Mouse (Mus musculus): ENCODE measurements at regions not wholly inside any gene's neighbourhood (a gene's known extent, or its start where the extent isn't known, plus 50 kb on each side); places are given as distances from the start of the nearest gene placed in this dataset.

- Histone ChIP-seq H3K4me3 (replicated peaks in 1 of 3; ENCODE audit: low read depth in 2 of 3, low read length in 2 of 3, poor library complexity in 1 of 3) (no peak overlapping the region), H3K4me1 (ENCODE audit: control insufficient read depth in 1 of 2, insufficient read depth in 2 of 2) (peaks cover 19 to 29% of the 10 kb centered on the region in 2 experiments), H3K36me3 (replicated peaks in 1 of 2; ENCODE audit: control insufficient read depth in 1 of 2, insufficient read depth in 1 of 2, low read length in 1 of 2) (no peaks in the 10 kb centered on the region), H3K27ac (ENCODE audit: insufficient read depth, low read depth) (no peak overlapping the region), H3K9ac (ENCODE audit: insufficient read depth, low read depth) (no peak overlapping the region), H3K4me2 (ENCODE audit: insufficient read depth, low read depth, poor library complexity, severe bottlenecking) (no peak overlapping the region), H3K27me3 (replicated peaks) (no peaks in the 10 kb centered on the region), H3K79me2 (replicated peaks; ENCODE audit: control insufficient read depth, extremely low read depth, insufficient read depth, poor library complexity, severe bottlenecking) (no peaks in the 10 kb centered on the region), H3K9me3 (replicated peaks; ENCODE audit: low read length) (no peaks in the 10 kb centered on the region)
- 0 out of 2 replicates have a peak, but pooled peaks have one; percentile 21 for TF ChIP-seq BHLHE40 (IDR thresholded peaks at IDR 0.05; ENCODE audit: low read depth, low read length)
- TF ChIP-seq NRF1 (IDR thresholded peaks at IDR 0.05; ENCODE audit: low read depth, low read length), result no peak
- DNase-seq (ENCODE audit: extremely low read depth), result peak; percentile 29
- in situ Hi-C loops (cut with MboI; ENCODE audit: low pct_ligation_motif_present, low pct_unique_long_range_greater_than_20kb, low sequenced_read_pairs) (no loop called here), dilution Hi-C loops (cut with MboI; ENCODE audit: extremely low pct_ligation_motif_present, extremely low pct_unique_long_range_greater_than_20kb, low sequenced_read_pairs) (no loop called here)
Observed at GRCm38 (mm10) chr13:35209551-35209950, 182.7 kb upstream of the Eci2 start.

DNA sequence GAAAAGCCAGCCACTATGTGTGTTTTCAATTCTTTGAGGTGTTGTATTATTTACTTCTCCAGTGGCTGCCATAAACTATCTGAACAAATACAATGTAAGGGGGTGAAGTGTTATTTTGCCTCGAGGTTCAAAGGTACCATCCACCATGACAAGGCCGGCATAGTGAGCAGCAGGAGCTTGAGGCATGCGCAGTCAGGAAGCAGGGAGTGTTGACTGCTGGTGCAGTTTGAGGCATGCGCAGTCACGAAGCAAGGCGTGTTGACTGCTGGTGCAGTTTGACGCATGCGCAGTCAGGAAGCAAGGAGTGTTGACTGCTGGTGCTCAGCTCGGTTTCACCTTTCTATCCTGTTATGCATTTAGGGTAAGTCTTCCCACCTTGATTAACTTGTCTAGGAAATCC, 184.9 kb upstream of the Eci2 start:
- no peaks in the 10 kb centered on the region for H3K9me3 ChIP-seq (replicated peaks; ENCODE audit: low read length)
- H3K4me2 ChIP-seq (ENCODE audit: insufficient read depth, low read depth, poor library complexity, severe bottlenecking), result no peak overlapping the region
- no peaks in the 10 kb centered on the region for H3K79me2 ChIP-seq (replicated peaks; ENCODE audit: control insufficient read depth, extremely low read depth, insufficient read depth, poor library complexity, severe bottlenecking)
- H3K4me1 ChIP-seq (ENCODE audit: control insufficient read depth in 1 of 2, insufficient read depth in 2 of 2), result peaks cover 19 to 29% of the 10 kb centered on the region in 2 experiments
- in situ Hi-C loops (cut with MboI; ENCODE audit: low pct_ligation_motif_present, low pct_unique_long_range_greater_than_20kb, low sequenced_read_pairs) (no loop called here), dilution Hi-C loops (cut with MboI; ENCODE audit: extremely low pct_ligation_motif_present, extremely low pct_unique_long_range_greater_than_20kb, low sequenced_read_pairs) (no loop called here)
- TF ChIP-seq MEF2A (IDR thresholded peaks at IDR 0.05; ENCODE audit: borderline replicate concordance, low read depth, low read length), result no peak
- TF ChIP-seq CTCF (conservative IDR thresholded peaks at IDR 0.05 in 1 of 2, IDR thresholded peaks at IDR 0.05 in 1 of 2; ENCODE audit: low read depth in 2 of 2, low read length in 2 of 2), result no peak
- no peak for TF ChIP-seq E2F4 (IDR thresholded peaks at IDR 0.05; ENCODE audit: insufficient replicate concordance, low read depth, low read length)
- no peak for TF ChIP-seq TCF12 (IDR thresholded peaks at IDR 0.05; ENCODE audit: low read depth, low read length)
- TF ChIP-seq IRF4 (IDR thresholded peaks at IDR 0.05; ENCODE audit: low read depth, low read length), result no peak
- no peak for TF ChIP-seq POLR2AphosphoS2 (IDR thresholded peaks at IDR 0.05; ENCODE audit: low read depth, low read length)
- no peak for TF ChIP-seq RAD21 (IDR thresholded peaks at IDR 0.05; ENCODE audit: low read depth, low read length)
- no peak for TF ChIP-seq EP300 (IDR thresholded peaks at IDR 0.05; ENCODE audit: low read length)
- no peak for TF ChIP-seq MAFK (IDR thresholded peaks at IDR 0.05; ENCODE audit: insufficient replicate concordance, low read length)
- TF ChIP-seq ZKSCAN1 (IDR thresholded peaks at IDR 0.05; ENCODE audit: borderline replicate concordance, low read depth, low read length), result no peak
- no peak for TF ChIP-seq NELFE (IDR thresholded peaks at IDR 0.05; ENCODE audit: low read depth, low read length)
- TF ChIP-seq ETS1 (conservative IDR thresholded peaks at IDR 0.05; ENCODE audit: low read depth, low read length), result no peak
- no peak for TF ChIP-seq ELF1 (IDR thresholded peaks at IDR 0.05; ENCODE audit: low read depth, low read length)
- no peak for TF ChIP-seq JUN (IDR thresholded peaks at IDR 0.05; ENCODE audit: insufficient read depth, low read depth, low read length)
- no peak for DNase-seq (ENCODE audit: extremely low read depth)
- no peaks in the 10 kb centered on the region for H3K36me3 ChIP-seq (replicated peaks in 1 of 2; ENCODE audit: control insufficient read depth in 1 of 2, insufficient read depth in 1 of 2, low read length in 1 of 2)
- H3K4me3 ChIP-seq (replicated peaks in 1 of 3; ENCODE audit: low read depth in 2 of 3, low read length in 2 of 3, poor library complexity in 1 of 3), result no peak overlapping the region
- H3K27me3 ChIP-seq (replicated peaks), result no peaks in the 10 kb centered on the region
- H3K27ac ChIP-seq (ENCODE audit: insufficient read depth, low read depth), result no peak overlapping the region
- no peak overlapping the region for H3K9ac ChIP-seq (ENCODE audit: insufficient read depth, low read depth)

Measured in CH12.LX (cell line).